Mouse (Mus musculus) forebrain, embryonic 14.5 days (tissue): ENCODE results near the gene Pth. TPM values are rescaled to one million over a fixed set of nuclear protein-coding genes. Genes with fewer than 3 reads are reported as not detected.

Experiments
- ATAC-seq: fragments of 200-750 bp; cut with Nextera tagmentation; 2 replicates; pipeline ENCODE4 v1.8.0; 2017; ENCODE audit warnings: mild to moderate bottlenecking, moderate library complexity
- DNase-seq: peaks from one replicate; pipeline ENCODE4 v3.0.0-alpha.2; 2015; ENCODE audit warnings: low spot score
- H3K27ac ChIP-seq: fragments of 300-500 bp; sonication (generic); 2 replicates; pipeline ENCODE4 v1.5.1; 2014; ENCODE audit warnings: low read depth, mild to moderate bottlenecking, control low read depth, low read length, moderate library complexity
- H3K27me3 ChIP-seq: fragments of 300-500 bp; sonication (generic); replicated peaks from 2 replicates; pipeline ENCODE4 v1.6.1; 2014; ENCODE audit warnings: low read length, control low read depth, mixed read lengths; ENCODE audit not compliant: control insufficient read depth, insufficient read depth
- H3K36me3 ChIP-seq: fragments of 300-500 bp; sonication (generic); 2 replicates; pipeline ENCODE4 v1.6.1; 2014; ENCODE audit warnings: low read length, control low read depth; ENCODE audit not compliant: control insufficient read depth, insufficient read depth
- H3K4me1 ChIP-seq: fragments of 300-500 bp; sonication (generic); 2 replicates; pipeline ENCODE4 v1.6.1; 2014; ENCODE audit warnings: antibody characterized with exemption, low read length, control low read depth; ENCODE audit not compliant: control insufficient read depth, insufficient read depth
- H3K4me2 ChIP-seq: fragments of 300-500 bp; sonication (generic); 2 replicates; pipeline ENCODE4 v1.6.1; 2014; ENCODE audit warnings: mild to moderate bottlenecking, control low read depth, low read length
- H3K4me3 ChIP-seq: fragments of 300-500 bp; sonication (generic); 2 replicates; pipeline ENCODE4 v1.5.1; 2014; ENCODE audit warnings: low read depth, low read length, control low read depth
- H3K9ac ChIP-seq: fragments of 300-500 bp; sonication (generic); 2 replicates; pipeline ENCODE4 v1.6.1; 2014; ENCODE audit warnings: mild to moderate bottlenecking, low read length, control low read depth, moderate library complexity
- H3K9me3 ChIP-seq: fragments of 300-500 bp; sonication (generic); replicated peaks from 2 replicates; pipeline ENCODE4 v1.6.1; 2016; ENCODE audit warnings: low read length, control low read depth, mixed read lengths; ENCODE audit not compliant: control insufficient read depth
- WGBS: fragments of 180-500 bp; shearing (Covaris S2); extraction: QIAGEN DNeasy Blood & Tissue Kit; methylation state at CpG from one replicate; pipeline ENCODE4 v1.1.7; 2014; 5-methylcytosine and 5-hydroxymethylcytosine counted together
- polyA plus RNA-seq: library from polyadenylated mRNA; unstranded; fragments of >200 nt; fragmentation: Nextera tagmentation; extraction: Ambion mirVana; gene quantifications from 2 replicates; pipeline ENCODE4 v1.2.1, GENCODE M21; 2014

Pth gene
- polyA plus RNA-seq, 1 experiment from 2014 or later = not detected

DNA sequence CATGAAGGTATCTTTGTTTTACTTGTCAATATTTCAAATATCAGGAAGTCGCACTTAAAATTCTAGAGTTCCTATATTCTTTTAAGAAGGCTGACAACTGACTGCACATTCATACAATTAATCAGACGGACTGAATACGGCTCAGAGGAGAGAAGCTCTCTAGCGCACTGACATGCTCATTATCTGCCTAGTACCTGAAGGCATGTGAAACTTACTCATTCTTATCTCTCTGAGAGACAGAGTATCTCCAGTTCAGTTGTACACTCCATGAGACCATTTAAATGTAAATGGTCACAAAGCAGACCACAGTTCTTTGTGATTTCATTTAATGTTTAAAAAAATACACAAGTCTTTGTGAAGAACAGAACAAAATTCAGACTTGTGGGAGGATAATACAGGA, 20.9 kb downstream of the Pth start:
- no peak overlapping the region for H3K9ac ChIP-seq
- no peak overlapping the region for H3K27ac ChIP-seq
- peaks cover 15% of the 10 kb centered on the region for H3K4me1 ChIP-seq
- H3K4me3 ChIP-seq = no peak overlapping the region
- H3K4me2 ChIP-seq = 0 out of 2 replicates have a peak overlapping the region, but pooled peaks have one; percentile 70
- no peaks in the 10 kb centered on the region for H3K9me3 ChIP-seq
- no peaks in the 10 kb centered on the region for H3K36me3 ChIP-seq
- no peak for DNase-seq
- no peak for ATAC-seq
- no peaks in the 10 kb centered on the region for H3K27me3 ChIP-seq
- WGBS = 62% methylated on average over 4 of the region's 4 CpGs

DNA sequence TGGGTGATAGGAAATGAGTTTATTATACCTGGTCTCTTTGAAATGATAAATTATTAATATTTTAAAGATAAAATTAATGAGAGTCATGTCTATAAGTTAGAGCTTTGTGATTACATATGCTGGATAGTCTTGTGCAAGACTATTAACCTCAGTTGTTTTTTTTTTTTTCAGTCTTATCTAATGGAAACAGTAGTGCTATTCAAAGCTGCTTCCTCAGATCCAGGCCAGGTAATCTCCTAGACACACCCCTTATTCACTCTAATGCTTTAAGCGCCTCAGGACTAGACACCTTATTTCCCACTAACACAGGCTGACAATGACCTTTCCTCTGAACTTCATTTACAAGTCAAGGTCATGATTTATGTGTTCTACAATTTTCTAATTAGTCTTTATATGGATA, 39.3 kb downstream of the Pth start:
- Histone ChIP-seq H3K4me1 (no peaks in the 10 kb centered on the region), H3K9ac (no peak overlapping the region), H3K27ac (no peak overlapping the region), H3K27me3 (no peaks in the 10 kb centered on the region), H3K4me2 (no peak overlapping the region), H3K9me3 (no peaks in the 10 kb centered on the region), H3K4me3 (no peak overlapping the region), H3K36me3 (no peaks in the 10 kb centered on the region)
- 89% methylated on average over 1 of the region's 1 CpGs for WGBS
- no peak for ATAC-seq
- no peak for DNase-seq

DNA sequence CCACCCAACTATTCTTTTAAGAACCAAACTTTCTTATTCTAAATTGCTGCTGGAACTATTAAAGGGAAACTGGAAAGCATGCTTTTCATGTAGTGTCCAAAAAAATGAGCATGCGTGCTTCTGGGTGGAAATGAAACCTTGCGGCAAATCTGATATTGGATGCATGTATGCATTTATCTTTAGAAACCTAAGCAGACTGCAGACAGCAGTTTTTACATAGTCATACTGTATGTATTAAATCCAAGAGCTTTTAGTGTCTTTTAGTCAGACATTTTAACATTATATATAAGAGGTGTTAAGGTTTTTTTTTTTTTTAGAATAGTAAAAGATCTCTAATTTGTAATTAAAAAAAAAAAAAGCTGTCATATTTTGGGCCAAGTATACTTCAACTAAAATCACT, 40.7 kb downstream of the Pth start:
- peak; percentile 52; the same call in 1 of the 2 replicates for ATAC-seq
- Histone ChIP-seq H3K27me3 (no peaks in the 10 kb centered on the region), H3K4me3 (no peak overlapping the region), H3K36me3 (no peaks in the 10 kb centered on the region), H3K4me2 (no peak overlapping the region), H3K9ac (no peak overlapping the region), H3K27ac (0 out of 2 replicates have a peak overlapping the region, but pooled peaks have one; percentile 33), H3K4me1 (no peaks in the 10 kb centered on the region), H3K9me3 (no peaks in the 10 kb centered on the region)
- WGBS = 89% methylated on average over 2 of the region's 2 CpGs
- DNase-seq = no peak

DNA sequence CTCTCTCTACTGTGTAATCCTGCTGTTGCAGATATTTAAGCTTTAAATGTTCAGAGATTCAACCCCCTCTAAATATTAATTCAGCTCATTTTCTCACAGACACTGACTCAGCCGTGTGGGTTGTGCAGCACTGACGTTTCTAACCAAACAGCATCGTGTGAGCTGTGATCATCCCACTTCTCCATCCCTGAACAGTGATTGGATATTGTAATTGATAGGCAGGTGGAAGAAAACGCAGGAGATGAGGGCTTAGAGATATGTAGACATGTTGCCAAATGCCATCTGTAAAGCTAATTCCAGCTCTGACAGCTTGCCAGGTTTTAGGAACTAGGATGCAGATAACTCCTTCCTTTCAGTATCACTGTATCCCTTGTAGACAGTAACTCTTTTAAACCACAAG, 41.1 kb downstream of the Pth start:
- H3K4me3 ChIP-seq = no peak overlapping the region
- ATAC-seq = peak; percentile 99

More for the DNA sequence above, 41.1 kb downstream of the Pth start:
- peak; percentile 91 for DNase-seq
- Histone ChIP-seq H3K4me2 (peak overlapping the region; percentile 9), H3K27ac (peak overlapping the region; percentile 33; the same call in 1 of the 2 replicates), H3K4me1 (no peaks in the 10 kb centered on the region), H3K36me3 (no peaks in the 10 kb centered on the region), H3K27me3 (no peaks in the 10 kb centered on the region), H3K9ac (no peak overlapping the region), H3K9me3 (no peaks in the 10 kb centered on the region)
- 31% methylated on average over 4 of the region's 4 CpGs for WGBS

Other genes starting within 250 kb of the Pth start
- gene Arntl, start 181.1 kb downstream of the Pth start, polyA plus RNA-seq = 12.3 and 14.1 TPM in 2 replicates
- gene Btbd10, start 19.2 kb downstream of the Pth start, polyA plus RNA-seq = 65.6 and 79.1 TPM in 2 replicates
- 62.1 and 68.6 TPM in 2 replicates for gene Far1, start 125.3 kb upstream of the Pth start, polyA plus RNA-seq